Mouse (Mus musculus) erythroblast, adult 5-6 weeks (primary cell): ENCODE measurements around the gene Spen. TPM values are rescaled to one million over a fixed set of nuclear protein-coding genes. Genes with fewer than 3 reads are reported as not detected.

Experiments used
- ATAC-seq: replicated peaks from 2 replicates; pipeline ENCODE4 v1.8.0; 2016; ENCODE audit warnings: moderate number of reproducible peaks, mild to moderate bottlenecking, moderate TSS enrichment, inconsistent platforms; ENCODE audit not compliant: poor library complexity, low FRiP score, severe bottlenecking
- total RNA-seq, 2 experiments: library from RNA; stranded (forward) in 1 of 2; stranded (reverse) in 1 of 2; fragments of 150-400 nt in 1 of 2; fragments of 200-764, 138-1000 nt in 1 of 2; gene quantifications; 2 replicates each; pipeline versions ENCODE4 v1.2.3 to v1.2.4; 2015 to 2017; ENCODE audit warnings: low replicate concordance in 2 of 2

The Spen gene
- total RNA-seq, 2 experiments from 2014 or later: 35.6 to 60.7 TPM

GRCm38 (mm10) chr4:141487581-141487980 lies 50.8 kb downstream of the Spen start:
- ATAC-seq: no peak

GRCm38 (mm10) chr4:141484071-141484470 lies 54.3 kb downstream of the Spen start:
- no peak for ATAC-seq

- ATAC-seq: no peak
Observed at GRCm38 (mm10) chr4:141479411-141479810, 59.0 kb downstream of the Spen start.

- no peak for ATAC-seq
Observed at GRCm38 (mm10) chr4:141478794-141479193, 59.6 kb downstream of the Spen start.

GRCm38 (mm10) chr4:141478225-141478624 lies 60.2 kb downstream of the Spen start:
- ATAC-seq: no peak

- no peak for ATAC-seq
Observed at GRCm38 (mm10) chr4:141477681-141478102, 60.7 kb downstream of the Spen start.

GRCm38 (mm10) chr4:141474431-141474830 lies 64.0 kb downstream of the Spen start:
- no peak for ATAC-seq

- ATAC-seq: no peak
Observed at GRCm38 (mm10) chr4:141472641-141473321, 65.6 kb downstream of the Spen start.

GRCm38 (mm10) chr4:141471491-141471890 lies 66.9 kb downstream of the Spen start:
- no peak for ATAC-seq

GRCm38 (mm10) chr4:141469343-141469742 lies 69.1 kb downstream of the Spen start:
- ATAC-seq: no peak

GRCm38 (mm10) chr4:141468576-141468975 lies 69.8 kb downstream of the Spen start:
- ATAC-seq: no peak

GRCm38 (mm10) chr4:141467581-141467927 lies 70.8 kb downstream of the Spen start:
- ATAC-seq: no peak

GRCm38 (mm10) chr4:141466844-141467580 lies 71.4 kb downstream of the Spen start:
- no peak for ATAC-seq

GRCm38 (mm10) chr4:141466289-141466795 lies 72.1 kb downstream of the Spen start:
- no peak for ATAC-seq

- no peak for ATAC-seq
Observed at GRCm38 (mm10) chr4:141465512-141466288, 72.7 kb downstream of the Spen start.

- no peak for ATAC-seq
Observed at GRCm38 (mm10) chr4:141464722-141465121, 73.7 kb downstream of the Spen start.

- no peak for ATAC-seq
Observed at GRCm38 (mm10) chr4:141463472-141463871, 74.9 kb downstream of the Spen start.

GRCm38 (mm10) chr4:141461576-141461975 lies 76.8 kb downstream of the Spen start:
- ATAC-seq: no peak

GRCm38 (mm10) chr4:141461088-141461487 lies 77.3 kb downstream of the Spen start:
- ATAC-seq: no peak

GRCm38 (mm10) chr4:141460481-141460880 lies 77.9 kb downstream of the Spen start:
- ATAC-seq: no peak
